Mouse (Mus musculus) kidney, postnatal 10 days (tissue): Measurements from ENCODE around the gene Coa3.

Experiments
- DNase-seq: peaks from one replicate; pipeline ENCODE4 v3.0.0; 2021; ENCODE audit warnings: mixed read lengths

The Coa3 gene

GRCm38 (mm10) chr11:101248258-101248994 is 30.5 kb downstream of the Coa3 start:
- peak; percentile 86 for DNase-seq

- DNase-seq: no peak
These were observed 31.3 kb downstream of the Coa3 start for GRCm38 (mm10) chr11:101247521-101248030.

- DNase-seq: peak; percentile 65
These were observed 32.3 kb downstream of the Coa3 start for GRCm38 (mm10) chr11:101246702-101247012.

GRCm38 (mm10) chr11:101245855-101246701 is 32.8 kb downstream of the Coa3 start, which contains the start of gene Ramp2:
Ramp2 (plus strand) TSS chr11:101246028.
- DNase-seq: peak; percentile 87

- peak; percentile 75 for DNase-seq
These were observed 33.8 kb downstream of the Coa3 start for GRCm38 (mm10) chr11:101245071-101245470.

GRCm38 (mm10) chr11:101238071-101238647 is 40.8 kb downstream of the Coa3 start:
- DNase-seq: peak; percentile 54

GRCm38 (mm10) chr11:101236782-101237181 is 42.1 kb downstream of the Coa3 start:
- no peak for DNase-seq

GRCm38 (mm10) chr11:101235429-101235828 is 43.5 kb downstream of the Coa3 start:
- no peak for DNase-seq

GRCm38 (mm10) chr11:101234124-101234523 is 44.8 kb downstream of the Coa3 start:
- DNase-seq: no peak

- DNase-seq: no peak
These were observed 45.7 kb downstream of the Coa3 start for GRCm38 (mm10) chr11:101233240-101233639.

GRCm38 (mm10) chr11:101232010-101232839 is 46.7 kb downstream of the Coa3 start:
- DNase-seq: peak; percentile 61

- peak; percentile 79 for DNase-seq
These were observed 47.7 kb downstream of the Coa3 start for GRCm38 (mm10) chr11:101230991-101231871.

GRCm38 (mm10) chr11:101230526-101230925 is 48.4 kb downstream of the Coa3 start:
- DNase-seq: no peak

GRCm38 (mm10) chr11:101230061-101230511 is 48.8 kb downstream of the Coa3 start:
- peak; percentile 56 for DNase-seq

GRCm38 (mm10) chr11:101229361-101229900 is 49.5 kb downstream of the Coa3 start:
- peak; percentile 61 for DNase-seq
